Mouse (Mus musculus): ENCODE measurements around the gene Pcyt1a. TPM values are rescaled to one million over a fixed set of nuclear protein-coding genes. Genes with fewer than 3 reads are reported as not detected.
"Not testable (repeated sequence)": the region's sequence is repeated elsewhere in the genome, so short reads cannot be mapped to it uniquely, and the experiment has no call there.

Gene Pcyt1a
- polyA plus RNA-seq, 2 experiments from 2014 or later, result 6.0 to 6.9 TPM

DNA sequence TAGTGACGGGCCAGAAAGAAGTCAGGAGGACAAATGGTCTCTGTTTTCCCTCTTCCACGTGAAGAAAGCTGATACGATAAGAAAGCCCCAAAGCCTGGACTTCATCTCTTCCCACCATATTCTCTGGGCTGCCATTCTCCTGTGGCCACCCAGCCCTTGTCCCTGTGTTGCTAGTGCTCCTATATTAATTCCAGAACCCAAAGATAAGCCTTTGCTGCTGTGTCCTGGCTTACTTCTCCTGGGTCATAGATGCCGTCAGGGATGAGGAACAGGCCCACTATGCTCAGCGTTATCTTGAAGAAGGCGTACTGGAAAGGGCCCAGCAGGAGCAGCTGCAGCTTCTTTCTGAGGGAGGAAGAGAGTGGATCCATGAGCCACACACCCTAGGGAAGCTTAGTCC is 46.6 kb downstream of the Pcyt1a start:
- ATAC-seq, result no peak

DNA sequence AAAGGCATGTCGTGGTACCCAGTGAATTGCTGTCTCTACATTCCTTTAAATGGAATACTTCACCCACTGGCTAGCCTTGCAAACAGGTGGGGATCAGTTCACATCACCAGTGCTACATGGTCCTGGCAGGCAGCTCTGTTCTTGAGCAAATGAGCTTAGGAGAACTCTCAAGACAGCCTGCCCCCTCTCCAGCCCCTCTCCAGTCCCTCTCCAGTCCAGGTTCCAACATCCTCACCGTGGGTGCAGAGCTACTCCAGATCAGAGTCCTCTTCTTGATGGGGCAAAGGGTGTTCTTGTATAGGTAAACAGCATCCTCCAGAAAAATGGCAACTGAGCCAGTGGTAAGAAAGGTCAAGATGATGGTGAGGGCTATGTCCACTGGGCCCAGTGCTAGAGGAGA is 48.7 kb downstream of the Pcyt1a start:
- no peak for ATAC-seq

DNA sequence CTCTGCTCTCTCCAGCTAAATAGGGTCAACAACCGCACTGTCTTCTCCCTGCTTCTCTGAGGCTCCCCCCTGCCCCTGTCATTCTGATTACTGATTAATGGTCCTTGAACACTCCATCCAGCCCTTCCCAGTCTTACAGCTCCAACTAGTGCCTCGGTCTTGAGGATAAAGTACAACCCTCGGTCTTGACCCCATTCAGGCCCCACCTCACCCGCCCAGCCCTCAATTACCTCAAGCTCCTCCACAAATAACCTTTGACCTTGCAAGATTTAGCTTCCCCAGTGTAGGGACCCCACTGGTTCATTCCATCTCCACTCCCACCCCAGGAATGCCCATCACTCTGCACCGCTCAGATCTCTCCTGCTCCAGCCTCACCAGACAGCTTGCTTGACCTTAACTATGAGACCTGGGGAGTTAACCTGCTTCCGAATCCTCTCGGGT is 53.7 kb downstream of the Pcyt1a start:
- ATAC-seq, result no peak

DNA sequence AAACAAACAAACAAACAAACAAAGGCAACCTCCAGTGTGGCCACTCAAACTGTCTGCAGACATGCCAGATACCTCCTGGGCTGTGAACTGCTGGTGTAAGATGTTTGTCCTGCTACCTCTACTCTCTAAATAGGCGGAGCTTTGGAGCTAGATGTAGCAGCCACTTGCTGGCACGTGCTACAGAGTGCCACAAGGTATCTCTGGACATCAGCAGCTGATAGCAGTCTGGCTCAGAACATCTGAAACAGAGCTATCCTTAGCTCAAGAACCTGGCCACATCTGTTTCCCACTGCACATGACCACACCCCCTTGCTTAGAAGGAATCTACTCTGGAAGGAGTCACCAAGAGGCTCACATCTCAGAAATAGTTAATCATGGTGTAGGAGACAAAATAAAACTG is 54.5 kb downstream of the Pcyt1a start:
- no peak for ATAC-seq

DNA sequence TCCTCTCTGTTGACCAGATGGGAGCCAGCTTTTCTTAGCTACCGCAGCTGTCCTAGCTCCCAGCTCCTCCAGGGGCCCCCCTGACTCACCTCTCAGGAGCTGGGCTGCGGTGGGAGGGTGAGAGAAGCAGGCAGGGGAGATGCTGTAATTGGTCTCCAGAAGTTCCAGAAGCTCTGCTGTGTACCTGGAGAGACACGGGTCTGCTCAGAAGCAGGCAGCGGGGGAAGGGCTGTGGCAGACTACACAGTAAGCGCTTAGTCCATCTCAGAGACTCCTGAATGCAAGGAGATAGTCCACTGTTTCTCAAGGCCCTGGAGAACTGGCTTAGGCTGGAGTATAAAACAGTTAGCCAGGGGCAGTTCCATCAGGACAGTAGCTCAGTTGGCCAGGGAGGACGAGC is 55.3 kb downstream of the Pcyt1a start:
- no peak for ATAC-seq

DNA sequence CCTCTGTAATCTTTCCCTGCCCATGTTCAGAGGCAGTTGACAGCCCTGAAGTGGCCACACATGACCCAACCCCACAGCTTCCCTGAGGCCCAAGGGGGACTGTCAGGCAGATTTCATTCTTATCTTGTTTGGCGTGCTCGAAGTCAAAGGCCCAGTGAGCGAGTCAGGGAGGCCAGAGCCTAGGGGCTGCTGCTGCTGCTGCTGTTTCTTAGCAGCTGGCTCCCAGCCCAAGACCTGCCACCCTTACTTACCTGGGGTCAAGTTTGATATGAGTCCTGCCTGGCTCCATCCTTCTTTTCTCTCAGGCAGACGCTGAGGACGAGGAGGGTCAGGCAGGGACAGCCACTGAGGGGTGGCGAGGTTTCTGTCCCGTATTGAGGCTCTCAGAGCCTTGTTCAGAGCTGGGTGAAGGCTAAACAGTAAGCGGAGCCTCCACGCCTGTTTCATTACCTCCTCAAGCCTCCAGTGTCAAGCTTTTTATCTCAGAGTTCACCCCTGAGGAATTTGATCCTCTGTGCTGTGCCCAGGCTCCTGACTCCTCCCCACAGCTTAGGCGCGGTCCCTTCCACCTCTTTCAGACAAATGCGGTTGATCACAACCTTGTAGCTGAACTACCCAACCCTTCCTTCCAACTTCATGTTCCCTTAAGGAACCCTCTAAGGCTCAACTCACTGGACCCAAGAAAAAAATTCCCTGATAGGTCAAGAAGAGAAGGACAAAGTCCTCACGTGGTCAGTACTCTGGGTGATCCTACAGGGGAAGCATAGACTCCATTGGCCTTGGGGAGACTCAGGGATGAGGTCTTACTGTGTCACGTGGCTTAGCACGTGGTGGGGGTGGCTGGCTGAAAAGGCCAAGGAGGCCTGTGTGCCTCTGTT is 56.8 kb downstream of the Pcyt1a start, which contains the start of gene Slc51a:
Gene Slc51a (minus strand): TSS at position 646 of the 878 bp plus-strand sequence.
- no peak for ATAC-seq

DNA sequence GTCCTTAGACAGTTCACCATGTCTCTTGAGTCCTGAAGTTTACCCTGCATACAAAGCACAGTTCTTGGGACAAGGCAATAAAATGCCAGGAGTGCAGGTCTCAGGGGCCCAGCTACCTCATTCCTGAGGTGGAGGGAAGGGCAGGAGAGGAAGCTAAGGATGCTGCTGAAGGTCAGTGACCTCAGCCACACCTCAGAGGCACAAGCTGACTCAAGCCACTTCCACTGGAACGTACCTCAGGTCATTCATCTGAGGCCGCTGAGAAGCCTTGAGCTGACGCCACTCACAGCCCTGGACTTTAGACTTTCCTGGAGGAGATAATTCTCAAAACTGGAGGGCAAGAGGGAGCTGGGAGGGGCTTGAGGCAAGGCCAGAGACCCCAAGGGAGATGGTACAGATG is 58.2 kb downstream of the Pcyt1a start:
- no peak for ATAC-seq

DNA sequence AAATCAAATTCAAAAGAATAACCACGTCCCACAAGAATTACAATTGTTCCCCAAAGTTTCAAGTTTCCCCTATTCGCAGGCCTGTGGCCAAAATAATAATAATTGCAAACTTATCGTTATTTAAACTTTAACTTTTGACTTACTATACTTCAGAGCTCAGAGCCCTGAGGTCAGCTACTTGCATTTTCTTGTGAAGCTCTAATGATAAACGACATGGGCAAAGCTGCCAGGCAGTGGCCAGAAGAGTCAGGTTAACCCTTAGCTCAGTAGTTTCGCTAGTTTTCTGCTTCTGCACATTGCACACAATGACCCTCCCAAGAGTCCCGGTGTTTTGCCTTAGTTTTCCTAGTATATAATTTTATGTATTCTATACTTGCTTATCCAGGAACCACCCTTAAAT is 63.6 kb downstream of the Pcyt1a start:
- not testable (repeated sequence) for ATAC-seq

DNA sequence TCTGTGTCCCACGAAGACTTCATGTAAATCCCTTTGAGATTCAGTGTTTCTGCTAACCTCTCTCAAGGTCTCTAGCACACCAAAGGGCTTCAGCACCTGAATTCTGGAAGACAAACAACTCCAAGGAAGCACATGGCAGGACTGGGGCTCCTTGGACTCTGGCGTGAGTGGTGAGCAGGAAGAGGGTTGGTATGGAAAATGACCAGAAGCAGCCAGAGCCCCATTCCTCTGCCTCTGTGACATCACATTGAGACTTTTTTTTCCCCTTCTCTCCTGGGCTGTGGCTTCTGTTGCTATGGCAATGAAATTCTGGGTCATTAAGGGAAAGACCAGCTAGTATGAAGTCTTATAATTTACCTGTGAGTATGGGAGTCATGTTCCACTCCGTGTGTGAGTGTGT is 65.2 kb downstream of the Pcyt1a start, which contains the start of gene Zdhhc19:
Gene Zdhhc19 (plus strand): TSS at position 301 of the 400 bp plus-strand sequence.
- ATAC-seq, result no peak

DNA sequence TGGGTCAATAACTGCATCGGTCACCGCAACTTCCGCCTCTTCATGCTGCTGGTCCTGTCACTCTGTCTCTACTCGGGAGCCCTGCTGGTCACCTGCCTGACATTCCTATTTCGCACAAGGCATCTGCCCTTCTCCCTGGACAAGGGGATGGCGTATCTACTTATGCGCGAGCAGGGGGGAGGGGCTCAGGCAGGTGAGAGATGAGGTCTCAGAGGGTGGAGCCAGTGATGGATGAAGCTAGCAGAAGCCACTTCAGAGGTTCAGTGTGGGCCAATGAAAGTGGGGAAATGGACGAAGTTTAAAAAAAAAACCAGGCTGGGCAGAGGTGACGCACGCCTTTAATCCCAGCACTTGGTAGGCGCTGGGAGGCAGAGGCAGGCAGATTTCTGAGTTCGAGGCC is 68.3 kb downstream of the Pcyt1a start:
- no peak for ATAC-seq

DNA sequence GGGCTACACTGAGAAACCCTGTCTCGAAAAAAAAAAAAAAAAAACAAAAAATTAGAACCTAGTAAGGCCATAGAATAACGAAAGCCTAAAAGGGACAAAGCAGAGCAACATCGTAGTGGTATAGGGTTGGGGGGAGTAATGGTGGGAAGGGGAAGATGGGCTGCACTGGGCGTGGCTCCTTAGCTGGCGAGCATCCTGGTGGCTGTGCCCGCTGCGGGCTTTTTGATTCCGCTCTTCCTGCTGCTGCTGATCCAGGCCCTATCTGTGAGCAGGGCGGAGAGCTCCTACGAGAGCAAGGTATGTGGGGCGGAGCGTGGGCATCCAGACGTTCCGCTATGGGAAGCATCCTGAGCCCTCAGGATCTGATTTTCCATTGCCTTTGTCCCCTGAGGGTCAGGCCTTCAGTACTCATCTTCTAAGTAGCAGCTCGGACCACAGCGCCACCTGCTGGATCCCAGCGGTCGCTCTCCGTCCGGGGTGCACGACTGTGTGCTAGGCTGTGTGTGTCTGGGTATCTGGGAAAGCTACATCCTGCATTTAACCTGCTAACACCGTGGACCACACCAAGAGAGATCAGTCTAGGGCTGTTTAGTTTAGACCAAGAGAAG is 68.8 kb downstream of the Pcyt1a start:
- peak; percentile 61 for ATAC-seq

DNA sequence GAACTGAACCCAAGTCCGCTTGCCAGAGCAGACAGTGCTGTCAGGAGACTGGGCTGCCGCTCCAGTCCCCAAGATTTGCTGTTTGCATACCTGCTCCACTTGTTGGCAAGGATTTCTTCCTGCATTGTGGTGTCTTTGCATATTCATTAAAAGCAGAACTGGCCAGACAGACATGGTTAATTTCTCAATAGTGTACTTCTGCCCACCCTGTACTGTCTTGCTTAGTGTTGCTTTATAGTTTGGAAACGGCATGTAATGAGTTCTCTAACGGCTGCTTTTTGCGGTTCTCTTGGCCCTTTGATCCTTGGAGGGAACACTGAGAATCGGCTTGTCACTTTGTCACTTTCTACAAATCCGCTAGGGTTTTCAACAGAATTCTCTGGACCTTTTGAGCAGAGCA is 70.7 kb downstream of the Pcyt1a start:
- ATAC-seq, result no peak

DNA sequence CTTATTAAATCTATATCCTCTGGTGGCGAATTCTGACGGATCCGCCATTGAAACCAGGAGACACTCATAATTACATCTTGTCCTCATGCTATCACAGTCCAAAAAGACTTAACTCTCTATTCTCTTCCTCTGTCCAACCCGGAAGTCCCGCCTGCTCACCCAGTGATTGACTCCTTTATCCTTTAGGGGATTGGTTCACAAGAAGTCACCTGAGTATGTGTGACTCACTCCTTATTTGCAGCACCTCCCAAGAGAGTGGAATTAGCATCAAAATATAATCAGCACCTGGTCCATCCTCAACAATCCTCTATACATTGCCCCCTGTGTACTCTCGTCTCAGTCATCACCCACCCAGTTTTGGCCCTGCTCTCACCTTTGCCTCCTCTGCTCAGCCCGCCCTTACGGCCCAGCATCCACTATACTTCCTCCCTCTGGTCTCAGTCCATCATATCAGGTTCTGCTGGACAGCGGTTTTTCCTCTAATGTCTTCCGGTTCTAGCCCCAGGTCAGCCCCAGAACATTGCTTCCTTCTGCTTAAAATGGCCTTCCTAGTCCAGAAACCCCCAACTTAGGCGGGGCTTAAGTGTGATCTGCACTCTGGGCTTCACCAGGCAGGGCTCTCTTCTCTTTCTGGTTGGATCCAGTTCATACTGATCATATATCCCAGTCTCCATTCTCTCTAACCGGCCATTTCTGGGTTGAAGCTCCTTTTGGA is 72.1 kb downstream of the Pcyt1a start:
- no peak for ATAC-seq

DNA sequence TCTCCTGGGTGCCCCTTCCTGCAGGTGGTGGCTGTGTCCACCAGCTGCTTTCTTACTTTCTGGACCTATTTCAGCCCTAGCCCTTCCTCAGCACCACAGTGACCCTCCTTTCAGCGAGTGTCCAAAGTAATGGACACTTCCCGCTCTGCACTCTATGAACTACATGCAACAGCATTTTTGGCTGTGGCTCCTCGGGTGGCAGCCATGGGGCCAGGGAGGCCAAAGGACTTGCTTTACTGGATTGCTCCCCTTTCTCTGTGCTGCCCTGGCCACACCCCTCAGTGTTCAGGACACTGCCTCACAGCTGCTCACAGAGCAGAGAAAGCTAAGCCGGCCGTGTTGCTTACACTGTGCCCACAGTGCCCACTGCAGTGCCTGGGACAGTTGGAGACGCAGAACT is 72.9 kb downstream of the Pcyt1a start:
- no peak for ATAC-seq

DNA sequence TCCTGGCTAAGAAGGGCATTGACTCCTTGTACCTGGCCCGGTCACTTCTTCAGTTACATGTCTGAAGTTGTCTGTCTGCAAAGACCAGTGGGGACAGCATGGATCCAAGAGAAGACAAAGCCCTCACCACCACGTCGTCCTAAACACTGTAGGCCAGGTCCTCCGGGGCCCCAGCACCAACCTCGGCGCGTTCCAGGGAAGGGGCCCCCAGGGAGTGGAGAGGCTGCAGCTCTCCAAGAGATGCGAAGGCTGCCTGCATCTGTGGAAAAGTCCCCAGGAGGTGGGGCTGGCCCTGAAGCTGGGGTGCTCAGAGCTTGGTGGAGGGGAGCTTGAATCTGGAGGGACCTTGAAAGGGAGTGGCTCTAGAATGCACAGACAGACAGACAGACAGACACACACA is 75.6 kb downstream of the Pcyt1a start:
- ATAC-seq, result no peak

DNA sequence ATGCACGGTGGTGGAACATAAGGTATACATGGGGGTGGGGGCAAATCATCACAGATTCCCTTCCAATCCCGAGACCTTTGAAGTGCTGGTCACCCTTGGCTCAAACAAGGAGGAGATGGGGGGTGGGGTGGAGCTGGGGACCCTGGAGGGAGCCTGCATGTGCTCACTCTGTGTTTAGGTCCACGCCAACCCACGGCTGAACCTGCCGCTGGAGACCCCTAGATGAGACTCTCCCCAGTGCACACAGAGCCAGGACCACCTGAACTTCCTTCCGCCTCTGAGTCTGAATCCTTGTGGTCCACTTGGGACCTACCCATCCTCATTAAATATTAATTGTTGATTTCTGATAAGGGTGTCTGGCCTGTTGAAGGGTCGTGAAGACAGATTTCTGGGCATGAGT is 76.1 kb downstream of the Pcyt1a start:
- no peak for ATAC-seq

DNA sequence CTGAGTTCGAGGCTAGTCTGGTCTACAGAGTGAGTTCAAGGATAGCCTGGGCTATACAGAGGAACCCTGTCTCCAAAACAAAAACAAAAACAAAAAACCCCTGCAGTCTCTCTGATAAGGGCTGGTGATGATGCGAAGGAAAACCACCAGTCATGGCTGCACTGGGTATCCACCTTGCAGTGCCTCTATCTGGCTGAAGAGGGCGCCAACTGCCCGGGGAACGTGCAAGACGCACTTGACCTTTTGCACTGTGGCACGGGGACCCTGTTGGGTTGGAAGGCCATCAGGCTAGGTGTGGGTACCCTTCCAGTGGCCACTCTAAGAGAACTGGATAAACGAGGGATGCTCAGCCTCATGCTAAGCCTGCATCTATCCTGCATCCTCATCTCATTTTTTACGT is 76.7 kb downstream of the Pcyt1a start:
- peak; percentile 59 for ATAC-seq

DNA sequence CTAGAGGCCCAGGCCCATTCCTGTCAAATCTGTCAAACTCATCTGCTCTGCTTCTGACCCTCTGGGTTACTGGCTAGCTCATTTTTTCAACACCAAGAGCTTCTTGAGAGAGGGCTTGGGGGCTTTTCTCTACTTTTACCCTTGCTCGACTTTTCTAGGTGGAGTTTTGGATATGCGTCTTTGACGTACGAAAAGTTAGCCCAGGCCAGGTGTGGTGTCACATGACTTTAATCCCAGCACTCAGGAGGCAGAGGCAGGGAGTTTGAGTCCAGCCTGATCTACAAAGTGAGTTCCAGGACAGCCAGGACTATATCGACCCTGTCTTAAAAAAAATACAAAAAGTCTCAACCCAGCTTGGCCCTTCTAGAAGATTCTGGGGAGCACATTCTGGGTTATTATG is 77.3 kb downstream of the Pcyt1a start:
- ATAC-seq, result no peak

DNA sequence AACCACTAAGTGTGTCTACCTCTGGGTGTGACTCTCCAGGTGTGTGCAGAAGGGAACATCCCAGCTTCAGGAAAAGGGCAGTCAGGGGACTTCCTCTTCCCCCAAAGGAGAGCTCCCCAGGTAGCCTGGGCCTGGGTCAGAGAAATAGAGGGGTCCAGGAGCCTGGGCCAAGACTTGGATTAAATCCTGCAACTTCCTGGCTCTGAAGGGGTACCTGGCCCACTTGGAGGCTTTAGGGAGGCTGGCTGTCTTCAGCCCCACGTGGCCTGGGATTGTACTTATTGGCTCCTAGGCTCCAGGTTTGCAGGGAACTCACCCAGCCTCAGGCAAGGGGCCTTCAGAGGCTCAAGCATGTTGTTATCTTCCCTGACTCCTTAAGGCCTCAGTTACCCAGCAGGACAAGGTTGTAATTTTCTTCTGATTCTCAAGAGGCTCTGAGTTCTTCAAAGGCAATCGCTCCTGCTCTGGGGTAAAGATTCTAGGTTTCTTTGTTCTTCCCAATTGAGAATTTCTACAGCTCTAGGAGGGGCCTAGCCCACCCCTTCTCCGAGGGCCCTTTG is 77.9 kb downstream of the Pcyt1a start:
- no peak for ATAC-seq

DNA sequence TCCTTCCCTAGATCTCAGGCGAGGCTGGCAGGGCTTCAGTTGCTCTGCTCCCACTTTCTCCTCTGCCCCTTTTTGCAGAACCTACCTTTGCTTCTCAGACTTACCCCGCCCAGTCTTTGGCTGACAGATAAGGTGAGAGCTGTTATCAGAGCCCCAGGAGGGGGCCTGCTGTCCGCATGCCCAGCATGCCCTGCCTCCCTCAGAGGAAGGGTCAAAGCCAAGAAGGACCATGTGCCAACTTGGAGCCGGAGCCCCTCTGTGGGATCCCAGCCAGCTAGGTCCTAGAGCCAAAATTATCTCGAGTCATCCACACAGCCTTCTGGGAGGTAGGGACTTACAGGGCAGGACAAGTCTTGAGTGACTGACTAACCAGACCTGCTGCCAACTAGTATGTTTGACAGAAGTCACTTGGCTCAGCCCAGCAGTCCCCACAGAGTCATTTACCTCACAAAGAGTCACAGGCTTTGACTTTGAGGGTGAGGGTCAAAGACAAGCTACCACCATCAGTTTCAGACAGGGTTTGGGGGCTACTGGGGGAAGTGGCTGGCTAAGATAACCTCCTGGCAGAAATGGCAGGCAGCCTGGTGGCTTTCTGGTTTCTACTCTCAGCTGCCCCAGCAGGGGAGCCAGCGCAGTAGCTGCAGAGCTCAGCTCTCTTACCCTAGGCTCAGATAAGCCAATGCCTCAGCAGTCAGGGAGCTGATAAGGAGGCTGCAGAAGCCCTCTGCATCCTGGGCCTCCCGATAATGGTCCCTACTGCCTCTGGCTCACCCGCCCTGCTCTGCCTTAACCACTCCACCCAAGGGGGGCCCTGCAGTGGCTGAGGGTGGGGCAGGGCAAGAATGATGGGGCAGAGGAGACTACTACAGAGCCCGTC is 78.6 kb downstream of the Pcyt1a start:
- ATAC-seq, result no peak

DNA sequence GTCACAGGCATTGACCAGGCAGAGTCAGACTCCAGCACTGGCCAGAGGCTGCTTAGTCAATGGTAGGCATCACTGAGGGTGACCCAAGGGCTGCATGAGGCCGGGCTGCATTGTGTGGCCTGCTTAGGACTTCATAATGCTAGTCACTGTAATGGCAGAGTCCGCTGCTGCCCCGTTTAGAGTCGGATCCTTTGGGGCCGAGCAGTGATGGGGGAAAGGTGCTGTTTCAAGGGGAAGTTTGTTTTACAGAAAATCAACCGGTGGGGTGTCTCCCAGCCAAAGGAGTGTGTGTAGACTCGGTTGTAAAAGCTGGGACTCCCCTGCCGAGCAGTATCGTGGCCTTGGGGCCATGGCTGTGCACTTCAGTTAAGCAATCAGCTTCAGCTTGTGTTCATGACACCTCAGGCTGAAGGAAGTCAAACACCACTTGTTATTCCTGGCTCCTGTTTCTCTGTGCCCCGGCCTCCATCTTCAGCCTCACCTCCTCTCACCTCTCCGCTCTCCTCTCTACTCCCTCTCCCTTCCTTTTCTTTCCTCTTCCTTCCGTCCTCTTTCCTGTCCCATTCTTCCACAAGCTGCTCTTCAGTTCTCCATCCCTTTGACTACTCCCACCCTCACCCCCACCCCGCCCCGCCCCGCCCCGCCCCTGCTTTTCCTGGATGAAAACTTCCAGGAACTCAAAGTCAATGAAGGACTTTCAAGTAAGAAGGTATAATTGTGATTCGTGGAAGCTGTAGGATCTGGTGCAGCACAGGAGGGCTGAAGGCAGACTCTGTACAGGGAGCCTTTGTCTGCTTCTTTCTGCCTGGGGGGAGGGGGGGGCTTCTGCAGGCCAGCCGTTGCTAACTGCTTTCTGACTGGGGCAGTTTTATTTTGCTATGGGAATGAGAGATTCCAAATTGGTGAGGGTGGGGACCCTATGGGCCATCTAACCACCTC is 79.9 kb downstream of the Pcyt1a start:
- no peak for ATAC-seq
